Mouse (Mus musculus): ENCODE measurements around the gene B3glct.

The B3glct gene

DNA sequence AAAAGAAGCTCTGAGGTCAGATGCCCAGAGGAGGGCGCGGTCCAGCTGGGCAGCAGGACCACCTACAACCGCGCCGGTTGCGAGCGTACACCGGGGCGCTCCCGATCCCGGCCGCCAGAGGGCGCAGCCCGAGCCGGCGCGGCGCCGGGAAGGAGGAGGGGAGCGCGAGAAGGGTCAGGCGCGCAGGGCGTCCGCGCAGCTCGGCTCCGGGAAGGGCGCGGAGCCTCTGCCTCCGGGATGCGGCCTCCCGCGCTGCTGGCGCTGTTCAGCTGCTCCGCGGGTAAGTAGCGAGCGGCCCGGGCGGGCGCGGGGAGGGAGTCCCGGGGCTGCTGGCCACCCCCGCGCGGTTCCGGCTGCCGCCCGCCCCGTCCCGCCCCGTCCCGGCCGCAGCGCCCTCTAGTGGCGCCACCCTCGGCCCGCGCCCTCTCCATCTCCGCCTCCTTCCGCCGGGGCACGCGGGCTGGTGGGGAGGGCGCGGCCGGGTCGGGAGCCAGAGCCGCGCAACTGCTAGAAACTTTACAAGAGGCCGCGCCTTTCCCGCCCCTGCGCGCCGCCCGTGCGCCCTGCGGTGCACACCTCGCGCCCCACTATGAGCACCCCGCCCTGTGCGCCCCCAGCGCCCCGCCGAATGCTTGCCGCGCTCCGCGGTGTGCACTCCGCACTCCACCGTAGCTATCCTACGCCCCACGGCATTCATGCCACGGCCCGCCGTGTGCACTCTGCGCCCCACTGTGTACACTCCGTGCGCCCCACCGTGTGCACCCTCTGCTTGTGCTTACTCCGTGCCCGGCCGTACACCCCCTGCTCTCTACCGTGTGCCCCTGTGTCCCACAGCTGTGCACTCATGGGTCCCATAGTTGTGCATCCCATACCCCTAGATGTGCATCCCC, at the start of gene B3glct:
Gene B3glct (plus strand): TSS at position 131 of the 890 bp plus-strand sequence.
- peak; percentile 91 for DNase-seq (ENCODE audit: low read depth, low spot score)

DNA sequence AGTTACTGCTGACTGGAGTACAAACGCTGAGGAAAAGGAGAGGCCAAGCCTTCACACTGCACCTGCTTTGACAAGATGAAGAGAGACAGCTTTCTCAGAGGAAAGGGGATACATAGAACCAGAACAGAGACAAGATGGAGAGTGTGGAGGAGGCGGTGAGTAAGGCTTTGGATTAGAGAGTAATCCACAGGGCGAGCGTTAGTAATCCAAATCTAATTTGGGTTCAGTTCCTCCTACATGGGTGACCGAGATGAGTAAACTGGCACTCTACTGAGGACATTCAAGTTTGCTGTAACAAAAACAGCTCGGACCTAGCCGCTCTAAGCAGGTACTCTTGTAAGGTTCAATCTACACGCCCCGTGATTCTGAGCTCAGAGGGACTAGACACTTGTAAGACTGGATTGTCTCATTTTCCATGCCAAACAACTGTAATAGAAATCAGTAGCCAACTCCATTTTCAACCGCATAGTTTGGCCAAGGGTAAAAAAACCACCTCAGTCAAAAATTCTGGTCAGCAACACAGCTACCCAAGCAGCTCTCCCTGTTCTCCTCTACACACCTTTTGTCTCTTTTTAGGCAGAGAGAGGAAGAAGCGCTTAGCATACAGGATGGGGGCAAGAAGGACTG, 43.5 kb upstream of the B3glct start:
- no peak for DNase-seq (ENCODE audit: low read depth, low spot score)

DNA sequence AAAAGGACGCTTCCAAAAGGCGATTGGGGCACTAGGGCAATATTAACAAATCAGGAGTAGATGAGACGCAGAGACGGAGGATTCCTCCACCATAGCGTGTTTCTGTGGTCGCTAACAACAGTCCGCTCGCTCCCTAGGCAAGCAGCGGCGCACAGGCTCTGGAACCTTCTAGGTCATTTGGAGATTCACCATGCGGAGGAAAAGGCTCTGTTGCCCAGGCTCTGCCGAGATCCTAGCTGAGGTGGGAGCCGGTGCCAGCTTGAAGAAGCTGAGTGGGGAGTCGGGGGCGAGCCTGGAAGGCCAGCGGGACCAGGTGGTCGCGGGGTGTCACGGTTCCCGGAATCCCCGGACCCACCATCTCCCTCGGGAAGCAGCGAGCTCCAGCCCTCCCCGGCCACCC, 42.5 kb upstream of the B3glct start:
- DNase-seq (ENCODE audit: low read depth, low spot score): peak; percentile 57

DNA sequence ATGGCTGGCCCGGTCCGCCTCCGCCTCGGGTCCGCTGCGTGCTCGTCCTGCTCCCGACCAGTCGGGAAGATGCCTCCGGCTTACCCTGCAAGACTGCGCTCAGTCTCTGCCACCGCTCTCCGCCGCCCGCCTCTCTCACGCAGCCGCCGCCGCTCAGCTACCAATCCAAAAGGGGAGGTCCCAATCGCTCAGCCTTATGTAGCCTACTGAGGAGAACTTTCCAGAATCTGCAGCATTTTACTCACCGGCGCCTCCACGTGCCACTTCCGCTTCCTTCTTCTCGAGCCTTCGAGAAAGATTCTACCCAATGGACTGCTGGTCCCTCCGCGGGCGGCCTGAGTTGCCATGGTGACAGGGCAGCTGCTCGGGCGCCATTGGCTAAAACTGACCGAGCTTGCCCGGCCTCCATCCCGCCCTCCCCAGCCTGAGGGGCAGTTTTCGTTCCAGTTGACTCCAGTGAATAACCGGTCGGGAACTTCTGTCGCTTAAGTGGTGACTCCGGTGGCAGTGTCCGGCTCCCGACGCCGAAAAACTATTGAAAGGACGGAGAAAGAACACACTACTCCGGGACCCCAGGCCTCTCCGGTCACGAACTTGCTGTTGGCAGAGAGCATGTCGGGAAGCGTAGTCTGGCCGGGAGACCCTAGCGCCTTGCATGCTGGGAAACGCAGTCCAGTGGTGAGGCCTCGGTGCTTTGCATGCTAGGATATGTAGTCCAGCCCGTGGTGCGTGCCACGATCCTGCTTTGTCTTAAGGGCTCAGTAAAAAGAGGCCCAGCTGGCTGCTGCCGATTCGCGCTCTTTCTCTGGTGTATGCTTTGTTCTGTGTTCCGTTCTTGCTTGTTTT, 41.7 kb upstream of the B3glct start, which contains the start of gene Hsph1:
Gene Hsph1 (minus strand): TSS at position 302 of the 846 bp plus-strand sequence.
- peak; percentile 100 for DNase-seq (ENCODE audit: low read depth, low spot score)

DNA sequence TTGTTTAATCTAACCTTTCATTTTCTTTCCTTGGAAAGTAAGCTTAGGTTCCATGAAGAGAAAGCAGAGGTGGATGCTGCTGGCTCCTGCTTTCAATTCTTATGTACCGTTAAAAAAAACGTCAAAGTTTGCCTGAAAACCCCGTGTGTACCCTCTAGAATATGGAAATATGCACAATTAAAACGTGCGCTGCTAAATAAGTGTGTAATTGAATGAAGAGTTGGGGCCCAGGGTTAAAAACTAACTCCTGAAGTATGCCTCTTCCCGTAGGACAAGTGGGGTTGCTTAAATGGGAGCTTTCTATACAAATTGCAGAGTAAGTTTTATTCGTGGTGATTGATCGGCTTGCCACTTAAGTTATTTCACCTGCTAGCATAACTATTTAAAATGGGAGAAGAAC, 40.7 kb upstream of the B3glct start:
- peak; percentile 52 for DNase-seq (ENCODE audit: low read depth, low spot score)

DNA sequence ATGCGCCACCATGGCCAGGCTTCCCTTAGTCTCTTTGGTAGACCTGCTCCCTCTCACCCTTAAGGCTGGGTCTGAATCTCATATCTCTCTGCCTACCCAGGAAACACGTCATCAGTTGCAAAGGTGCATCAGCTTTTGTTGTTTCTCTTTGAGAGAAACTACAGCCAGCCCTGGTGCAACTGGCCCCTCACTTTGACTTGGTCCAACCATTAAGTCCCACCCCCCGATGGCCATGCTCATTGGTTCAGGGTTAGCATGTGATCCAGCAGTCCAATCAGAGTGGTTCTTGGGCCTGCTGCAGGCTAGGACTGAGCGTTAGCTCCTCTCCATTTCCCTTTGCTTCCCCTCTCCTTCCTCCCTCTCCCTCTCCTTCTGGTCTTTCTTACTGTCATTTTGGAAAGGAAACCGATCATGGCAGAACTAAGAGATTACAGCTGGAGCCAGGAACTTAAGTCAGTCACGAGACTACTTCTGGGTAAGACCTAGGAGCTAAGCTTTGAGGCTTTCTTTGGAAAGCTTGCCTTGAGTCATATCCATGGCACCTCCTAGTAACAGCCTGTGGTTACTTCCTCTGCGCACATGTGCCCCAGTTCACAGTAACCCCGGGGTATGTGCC, 36.6 kb upstream of the B3glct start:
- peak; percentile 97 for DNase-seq (ENCODE audit: low read depth, low spot score)

DNA sequence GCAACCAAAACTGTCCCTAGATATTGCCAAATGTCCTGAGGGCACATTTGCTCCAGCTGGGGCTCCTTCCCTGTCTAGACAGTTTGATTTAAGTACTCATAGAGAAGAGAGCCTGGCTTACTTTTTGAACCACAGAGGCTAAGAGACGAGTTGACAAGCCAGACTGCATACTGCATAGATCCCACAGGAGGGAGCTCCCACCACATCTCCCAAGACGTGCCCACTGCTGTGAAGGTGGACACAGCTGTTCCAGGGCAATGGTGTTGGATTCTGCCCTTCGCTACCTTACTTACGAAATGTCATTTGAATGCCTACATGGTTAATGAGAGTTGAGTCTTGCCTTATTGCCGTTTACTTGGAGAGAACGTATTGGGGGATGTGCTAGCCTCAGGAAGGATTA, 35.7 kb upstream of the B3glct start:
- DNase-seq (ENCODE audit: low read depth, low spot score): peak; percentile 74

DNA sequence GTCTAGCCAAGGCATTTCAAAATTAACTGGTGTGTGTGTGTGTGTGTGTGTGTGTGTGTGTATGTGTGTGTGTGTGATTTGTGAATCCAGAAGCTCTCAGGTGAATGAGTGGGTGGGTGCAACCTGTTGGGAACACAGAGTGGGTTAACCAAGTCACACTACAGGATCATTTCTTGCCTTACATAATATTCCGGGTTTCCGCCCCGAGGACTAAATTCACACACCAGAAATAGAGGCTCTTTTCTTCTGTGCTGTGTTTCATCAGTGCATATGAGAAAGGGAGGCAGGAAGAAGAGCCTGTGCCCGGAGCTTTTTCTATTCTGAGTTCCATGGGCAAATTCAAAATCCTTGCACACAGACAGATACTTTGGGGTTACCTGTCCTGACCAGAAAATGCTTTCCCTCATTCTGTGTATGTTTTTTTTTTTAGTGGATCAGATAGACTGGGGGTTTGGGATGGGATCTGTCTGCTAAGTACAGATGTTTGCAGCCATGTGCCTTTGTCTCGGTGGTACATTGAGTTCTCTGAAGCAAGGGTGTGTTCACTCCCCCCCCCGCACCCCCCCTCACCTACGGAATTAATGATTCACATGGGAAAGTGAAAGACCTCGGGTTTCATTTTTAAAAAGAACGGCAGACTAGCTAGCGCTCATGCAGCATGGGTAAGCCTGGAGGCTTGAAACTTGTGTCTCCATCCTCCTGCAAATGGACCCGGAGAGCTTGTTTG, 35.1 kb upstream of the B3glct start:
- DNase-seq (ENCODE audit: low read depth, low spot score): no peak

DNA sequence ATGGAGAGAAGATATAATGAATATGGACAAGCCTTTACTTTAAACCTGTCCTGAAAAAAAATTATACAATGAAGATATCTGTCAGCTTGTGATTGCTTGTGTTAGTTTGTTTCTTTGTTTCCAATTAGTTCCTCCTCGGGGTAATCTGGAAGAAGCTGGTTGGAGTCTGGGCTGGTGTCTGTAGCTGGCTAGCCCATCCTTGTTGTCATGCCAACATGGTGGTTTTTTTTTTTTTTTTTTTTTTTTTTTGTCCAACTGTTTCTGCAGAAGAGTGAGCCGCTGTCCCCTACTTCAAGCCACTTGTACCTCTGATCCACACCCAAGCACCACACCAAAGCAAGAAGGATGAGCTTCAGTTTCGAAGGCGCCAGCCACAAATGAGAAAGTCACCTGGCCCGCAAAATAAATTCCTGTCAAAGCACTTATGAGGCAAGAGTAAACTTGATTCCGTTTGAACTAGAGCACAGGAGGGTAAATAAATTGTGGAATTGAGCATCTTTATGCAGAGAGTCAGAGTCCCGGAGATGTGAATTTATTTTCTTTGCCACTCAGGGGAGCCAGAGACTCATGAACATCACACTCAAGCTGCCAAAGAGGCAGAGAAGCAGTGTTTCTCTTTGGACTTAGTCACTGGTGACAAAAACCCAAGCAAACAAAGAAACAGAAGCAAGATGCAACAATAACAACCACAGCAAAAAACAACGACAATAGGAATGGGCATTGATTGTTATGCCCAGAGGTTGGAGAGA, 30.5 kb upstream of the B3glct start:
- no peak for DNase-seq (ENCODE audit: low read depth, low spot score)

DNA sequence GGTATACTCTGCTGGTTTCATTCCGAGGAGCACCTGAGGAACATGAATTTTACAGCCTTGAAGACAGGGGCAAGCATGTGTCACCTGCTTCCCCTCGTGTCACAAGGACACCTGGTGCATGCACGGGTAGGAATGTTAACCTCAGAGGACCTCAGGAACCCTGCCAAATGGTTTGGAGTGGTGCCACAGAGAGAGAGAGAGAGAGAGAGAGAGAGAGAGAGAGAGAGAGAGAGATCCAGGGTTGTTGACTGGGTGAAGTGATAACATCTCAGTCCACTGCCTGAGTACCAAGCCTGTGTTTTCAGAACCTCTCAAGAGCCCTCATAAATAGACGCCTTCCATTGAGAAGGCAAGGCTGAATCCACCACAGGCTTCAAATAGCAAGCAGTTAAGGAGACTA, 29.8 kb upstream of the B3glct start:
- no peak for DNase-seq (ENCODE audit: low read depth, low spot score)

DNA sequence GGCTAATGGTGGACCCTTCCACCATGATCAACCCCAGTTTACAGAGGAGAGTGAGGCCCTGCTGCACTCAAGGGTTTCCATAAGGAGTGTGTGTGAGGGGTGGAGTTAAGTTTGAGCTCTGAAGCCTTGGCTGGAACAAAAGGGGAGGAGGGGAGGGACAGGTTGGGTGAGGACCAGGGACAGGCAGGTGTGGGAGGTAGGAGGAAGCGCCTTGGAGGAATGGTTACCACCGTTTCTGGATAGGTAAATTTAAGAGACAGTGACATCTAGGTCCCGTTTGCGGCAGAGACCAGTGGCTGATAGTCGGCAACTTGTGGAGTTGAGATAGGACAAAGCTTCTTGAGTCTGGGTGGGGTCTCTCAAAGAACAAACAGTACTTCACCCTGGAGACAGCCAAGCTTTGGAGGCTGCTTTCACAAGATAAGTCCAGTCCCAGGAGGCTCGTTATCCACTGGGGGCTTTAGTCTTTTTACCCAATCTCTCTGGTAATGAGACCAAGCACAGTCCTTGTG, 29.1 kb upstream of the B3glct start:
- DNase-seq (ENCODE audit: low read depth, low spot score): no peak

DNA sequence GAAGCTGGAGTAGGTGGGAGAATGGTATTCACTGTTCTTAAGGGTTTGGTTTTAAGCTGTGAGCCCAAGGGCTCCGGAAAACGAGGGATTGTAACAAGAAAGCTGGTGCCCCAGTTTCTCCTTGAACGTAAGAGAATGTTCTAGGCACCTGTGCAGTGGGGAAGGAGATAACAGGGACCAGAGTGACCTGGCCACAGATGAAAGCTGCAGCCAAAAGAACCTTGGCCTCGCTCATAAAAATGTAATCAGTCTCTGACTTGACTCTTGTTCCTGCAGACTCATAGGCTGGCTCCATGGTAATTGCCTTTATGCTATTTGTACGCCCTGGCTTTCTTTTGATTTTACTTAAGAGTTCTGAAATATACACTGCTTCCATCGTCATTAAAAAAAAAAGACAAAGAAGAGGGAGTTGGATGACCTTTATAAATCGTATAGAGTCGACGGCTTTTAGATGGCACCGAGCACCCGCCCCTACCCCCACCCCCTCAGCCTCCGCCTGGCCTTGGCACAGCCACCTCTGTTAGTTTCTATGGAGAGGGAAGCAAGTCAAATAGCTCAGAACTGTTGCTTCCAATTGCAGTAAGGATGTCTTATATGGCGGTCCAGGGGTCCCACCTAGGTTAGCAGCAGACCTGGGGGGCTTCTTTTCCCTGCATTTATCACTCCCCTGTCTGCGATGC, 28.4 kb upstream of the B3glct start:
- no peak for DNase-seq (ENCODE audit: low read depth, low spot score)

DNA sequence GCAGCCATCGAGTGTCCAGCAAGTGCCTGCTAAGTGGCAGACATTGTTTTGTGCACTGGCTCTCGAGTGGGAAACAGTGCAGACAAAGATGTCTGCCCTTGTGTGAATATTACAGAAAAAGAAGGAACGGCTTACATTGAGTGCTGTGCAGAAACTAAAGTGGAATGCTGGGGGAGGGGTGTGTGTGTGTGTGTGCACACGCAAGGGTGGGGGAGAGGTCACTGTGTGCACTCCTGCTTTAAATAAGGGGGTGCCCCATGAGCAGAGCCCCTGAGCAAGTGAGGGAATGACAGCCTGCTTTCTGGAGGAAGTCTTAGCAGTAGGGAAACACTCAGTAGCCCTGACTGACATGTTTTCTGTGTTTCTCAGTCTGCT, 27.9 kb upstream of the B3glct start:
- no peak for DNase-seq (ENCODE audit: low read depth, low spot score)

DNA sequence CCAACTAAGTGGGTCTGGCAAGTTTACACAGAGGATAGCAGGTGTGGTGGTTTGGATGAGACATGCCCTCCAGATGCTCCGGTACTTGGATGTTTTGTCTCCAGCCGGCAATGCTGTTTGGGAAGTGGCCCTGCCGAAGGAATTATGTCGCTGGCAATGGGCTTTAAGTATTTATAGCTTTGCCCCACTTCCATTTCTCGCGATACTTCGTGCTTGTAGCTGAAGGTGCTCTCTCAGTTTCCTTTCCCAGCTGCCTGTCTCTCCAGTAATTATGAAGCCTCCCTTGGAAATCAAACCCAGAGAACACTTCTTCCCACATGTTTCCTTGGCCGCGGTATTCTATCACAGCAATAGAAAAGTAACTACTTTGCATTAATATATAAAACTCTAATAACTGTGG, 22.4 kb upstream of the B3glct start:
- DNase-seq (ENCODE audit: low read depth, low spot score): no peak

DNA sequence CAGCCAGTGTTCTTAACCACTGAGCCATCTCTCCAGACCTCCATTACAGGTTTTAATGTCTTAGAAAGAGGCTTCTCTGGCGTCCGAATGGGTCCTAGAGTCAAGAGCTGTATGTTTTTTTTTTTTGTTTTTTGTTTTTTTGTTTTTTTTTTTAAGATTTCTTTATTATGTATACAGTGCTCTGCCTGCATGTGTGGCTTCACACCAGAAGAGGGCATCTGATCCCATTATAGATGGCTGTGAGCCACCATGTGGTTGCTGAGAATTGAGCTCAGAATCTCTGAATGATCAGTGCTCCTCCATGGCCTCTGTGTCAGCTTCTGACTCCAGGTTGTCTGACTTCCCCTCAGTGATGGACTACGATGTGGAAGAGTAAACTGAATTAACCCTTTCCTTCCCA, 20.0 kb upstream of the B3glct start:
- DNase-seq (ENCODE audit: low read depth, low spot score): no peak

DNA sequence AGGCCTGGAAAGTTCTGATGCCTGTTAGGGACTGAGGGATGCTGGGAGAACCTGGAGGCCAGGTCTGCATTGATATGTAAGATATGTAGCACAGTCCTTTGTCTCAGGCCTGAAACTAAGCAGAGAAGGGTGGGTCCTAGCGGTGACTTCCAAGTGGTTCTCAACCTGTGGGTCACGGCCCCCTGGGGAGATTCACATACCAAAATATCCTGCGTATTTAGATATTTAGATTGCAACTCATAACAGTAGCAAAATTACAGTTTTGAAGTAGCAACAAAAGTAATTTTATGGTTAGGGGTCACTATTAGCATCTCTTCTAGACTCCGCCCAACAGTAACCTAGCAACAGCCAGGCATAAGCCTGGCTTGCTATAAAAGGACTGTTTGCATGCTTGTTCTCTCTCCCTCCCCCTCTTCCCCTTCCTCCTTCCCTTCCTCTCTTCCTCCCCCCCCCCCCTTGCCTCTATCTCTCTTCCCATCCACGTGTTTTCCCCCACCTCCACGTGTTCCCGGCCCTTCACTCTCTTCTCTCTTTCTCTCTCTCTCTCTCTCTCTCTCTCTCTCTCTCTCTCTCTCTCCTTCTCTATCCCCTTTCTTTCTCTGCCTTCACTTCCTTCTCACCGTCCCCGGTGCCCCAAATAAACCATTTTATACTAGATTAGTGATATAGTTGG, 19.2 kb upstream of the B3glct start:
- no peak for DNase-seq (ENCODE audit: low read depth, low spot score)

DNA sequence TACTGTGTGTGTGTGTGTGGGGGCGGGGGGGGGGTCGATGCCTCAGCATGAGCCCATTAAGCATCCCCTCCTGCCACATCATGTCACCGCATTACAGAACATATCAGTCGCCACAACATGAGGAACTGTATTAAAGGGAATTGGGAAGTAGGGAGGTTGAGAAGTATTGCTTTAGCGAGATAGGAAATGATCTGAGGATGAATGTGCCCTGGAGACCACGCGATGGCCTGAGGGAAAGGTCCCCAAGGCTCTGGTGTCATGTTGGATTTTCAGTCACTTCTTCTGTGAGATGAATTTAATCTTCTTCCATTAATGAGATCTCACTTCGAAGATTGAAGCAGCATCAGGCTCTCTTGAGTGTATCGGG, 18.6 kb upstream of the B3glct start:
- DNase-seq (ENCODE audit: low read depth, low spot score): no peak

DNA sequence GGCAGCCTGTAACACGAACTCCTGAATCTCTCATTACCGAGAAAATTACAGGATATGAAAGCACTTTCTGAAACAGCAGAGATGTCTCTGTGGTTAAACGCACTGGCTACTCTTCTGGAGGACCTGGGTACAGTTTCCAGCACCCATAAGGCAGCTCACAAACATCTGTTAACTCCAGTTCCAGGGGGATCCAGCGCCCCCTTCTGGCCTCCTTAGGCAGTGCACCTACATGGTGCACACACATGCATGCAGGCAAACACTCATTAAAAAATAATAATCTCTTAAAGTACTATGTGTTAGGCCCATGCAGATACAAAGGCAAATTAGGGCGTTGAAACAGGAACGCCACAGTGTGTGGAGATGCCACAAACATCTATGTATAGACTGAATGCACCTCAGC, 16.6 kb upstream of the B3glct start:
- DNase-seq (ENCODE audit: low read depth, low spot score): no peak

DNA sequence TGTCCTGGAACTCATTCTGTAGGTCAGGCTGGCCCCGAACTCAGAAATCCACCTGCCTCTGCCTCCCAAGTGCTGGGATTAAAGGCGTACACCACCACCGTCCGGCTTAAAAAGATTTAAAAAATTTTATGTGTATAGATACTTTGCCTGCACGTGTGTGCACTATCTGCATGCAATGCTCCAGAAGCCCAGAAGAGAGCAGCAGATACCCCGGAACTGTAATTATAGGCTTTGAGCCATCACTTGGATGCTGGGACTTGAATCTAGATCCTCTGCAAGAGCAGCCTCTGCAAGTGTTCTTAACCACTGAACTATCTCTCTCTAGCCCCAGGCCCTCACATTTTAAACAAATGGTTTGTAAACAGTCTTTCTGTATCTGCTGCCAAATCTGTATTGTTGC, 15.1 kb upstream of the B3glct start:
- peak; percentile 40 for DNase-seq (ENCODE audit: low read depth, low spot score)
